23 mouse cellular contexts compared by ENCODE assay signal in genomic region chr2:97434140-97434539, GRCm38 (mm10).
DNase-seq lines count a peak whose midpoint lies in the region; ATAC-seq and TF ChIP-seq lines count a peak whose summit lies in the region.
"Had no signal": no experiment of that assay in that cellular context is flagged by ENCODE, and none has a peak within 500 bp of the region (broad histone marks: within the 10 kb centered on the region; RNA-seq: fewer than 3 reads in every experiment).

No protein-coding gene starts in this region.

- no peak overlapping the region for H3ac ChIP-seq in C2C12 (ENCODE audit: control insufficient read depth, insufficient read length, low read depth)

- no peaks in the 10 kb centered on the region for H3K36me3 ChIP-seq in C2C12 (ENCODE audit: control insufficient read depth, insufficient read depth)
- H3K36me3 ChIP-seq: forebrain, embryonic 12.5 days; heart, embryonic 10.5 days; heart, embryonic 13.5 days had no signal

- H3K4me3 ChIP-seq in C2C12 (ENCODE audit: insufficient read depth, poor library complexity, severe bottlenecking), result no peak overlapping the region
- H3K4me3 ChIP-seq: forebrain, embryonic 12.5 days; heart, adult 2 months; heart, embryonic 10.5 days; heart, embryonic 13.5 days had no signal

- DNase-seq in adipocyte (ENCODE audit: low spot score), result peak; percentile 23
- DNase-seq in fibroblast of lung, adult 2 months (ENCODE audit: low read depth), result peak; percentile 40
- no peak for DNase-seq in ovary, postnatal 10 days (ENCODE audit: low spot score)
- no peak for DNase-seq in urinary bladder, postnatal 10 days (ENCODE audit: low spot score)
- DNase-seq: adrenal gland, adult 8-10 months; adrenal gland, postnatal 25 days; cerebellum, adult 18-20 months; cerebellum, adult 9-10 months; cerebellum, postnatal 14 days; gastrocnemius, postnatal 10 days; gastrocnemius, postnatal 36 days; heart, adult 2 months; heart, postnatal 14 days; heart, postnatal 4 days had no signal

- no peaks in the 10 kb centered on the region for H3K79me2 ChIP-seq in C2C12 (ENCODE audit: control insufficient read depth, insufficient read depth)

- H3K27me3 ChIP-seq in C2C12 (ENCODE audit: control insufficient read depth, insufficient read depth, insufficient read length), result no peaks in the 10 kb centered on the region
- H3K27me3 ChIP-seq: forebrain, embryonic 12.5 days; heart, embryonic 13.5 days had no signal

- ATAC-seq in megakaryocyte-erythroid progenitor cell, adult 5-6 weeks (replicated peaks; ENCODE audit: low FRiP score, low TSS enrichment, poor library complexity, severe bottlenecking), result no peak
- ATAC-seq: forebrain, embryonic 16.5 days; hindbrain, postnatal 0 days; inflammation-experienced regulatory T-cells, adult 6 months; intestine, embryonic 16.5 days had no signal

- TF ChIP-seq CTCF in C2C12 (IDR thresholded peaks at IDR 0.05; ENCODE audit: control insufficient read depth, insufficient read depth, insufficient read length), result no peak

- H3K79me3 ChIP-seq in C2C12 (ENCODE audit: low read depth), result no peaks in the 10 kb centered on the region

TF ChIP-seq in C2C12, 6 proteins besides CTCF, POLR2A, EP300 and RAD21:
- TF ChIP-seq CEBPB (IDR thresholded peaks at IDR 0.05; ENCODE audit: low read depth), result peak; percentile 85
- no peak for TF ChIP-seq MYOG (IDR thresholded peaks at IDR 0.05; ENCODE audit: control insufficient read depth, extremely low read depth, insufficient read length)
- TF ChIP-seq FOSL1 (IDR thresholded peaks at IDR 0.05; ENCODE audit: insufficient read depth, low read length, poor library complexity, severe bottlenecking), result peak; percentile 80
- TF ChIP-seq MAX (IDR thresholded peaks at IDR 0.05), result no peak
- peak; percentile 73 for TF ChIP-seq MYOD1 (IDR thresholded peaks at IDR 0.05; ENCODE audit: control insufficient read depth, insufficient read length, low read depth)

Comparison
In these comparisons a context has a peak if more than half of its experiments do, and no peak if none do; other contexts are left out.
1. DNase-seq: peak in adipocyte (single experiment) and fibroblast of lung, adult 2 months (single experiment); none in ovary, postnatal 10 days (single experiment) and urinary bladder, postnatal 10 days (single experiment).